Mouse (Mus musculus) urinary bladder, adult 2 months (tissue): ENCODE measurements around the gene Adrm1. TPM values are rescaled to one million over a fixed set of nuclear protein-coding genes. Genes with fewer than 3 reads are reported as not detected.
A peak's percentile ranks its signal among the peaks of the same experiment; 100 is the strongest.
"Not testable (repeated sequence)": the region's sequence is repeated elsewhere in the genome, so short reads cannot be mapped to it uniquely, and the experiment has no call there.

Experiments
- DNase-seq: peaks from one replicate; pipeline ENCODE4 v3.0.0; 2022; ENCODE audit warnings: low spot score
- polyA plus RNA-seq: library from polyadenylated mRNA; depleted of rRNA; stranded (reverse); fragments of >200 nt; gene quantifications from 2 replicates; pipeline ENCODE4 v1.2.3, GENCODE M21; 2012; rRNA removed

The Adrm1 gene
- 84.3 and 84.4 TPM in 2 replicates for polyA plus RNA-seq

DNA sequence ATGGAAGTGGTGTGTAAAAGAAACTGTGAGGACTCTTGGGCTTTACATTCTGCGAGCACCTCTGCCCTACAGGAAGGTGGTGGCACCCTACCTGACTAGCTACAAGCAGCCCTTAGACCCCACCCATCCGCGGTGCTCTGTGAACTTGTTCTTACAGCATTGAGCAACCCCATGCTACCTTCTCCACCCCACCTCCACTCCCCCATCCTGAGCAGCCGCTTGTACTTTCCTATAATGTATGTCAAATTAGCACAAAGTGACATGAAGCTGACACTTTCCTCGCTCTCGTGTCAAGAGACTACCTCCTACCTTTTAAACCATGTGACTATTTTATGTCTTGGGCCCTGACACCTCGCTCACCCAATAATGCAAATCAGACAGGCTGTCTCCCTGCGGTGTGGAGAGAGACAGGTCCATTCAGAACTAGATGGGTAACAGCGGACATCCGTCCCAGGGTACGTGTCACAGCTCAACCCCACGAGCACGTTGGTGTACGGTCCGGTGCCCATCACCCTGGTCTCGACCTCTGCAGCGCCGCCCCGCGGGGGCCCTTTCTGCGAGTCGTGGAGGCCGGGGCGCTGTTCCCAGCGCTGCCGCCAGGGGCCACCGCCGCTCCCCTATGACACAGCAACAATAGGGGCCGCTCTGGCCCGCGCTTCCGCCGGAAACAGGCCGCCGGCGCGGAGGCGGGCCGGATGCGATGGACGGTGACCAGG lies at the start of gene Adrm1:
Adrm1 (plus strand) TSS at position 680 of the 716 bp plus-strand sequence.
- DNase-seq = peak; percentile 98

DNA sequence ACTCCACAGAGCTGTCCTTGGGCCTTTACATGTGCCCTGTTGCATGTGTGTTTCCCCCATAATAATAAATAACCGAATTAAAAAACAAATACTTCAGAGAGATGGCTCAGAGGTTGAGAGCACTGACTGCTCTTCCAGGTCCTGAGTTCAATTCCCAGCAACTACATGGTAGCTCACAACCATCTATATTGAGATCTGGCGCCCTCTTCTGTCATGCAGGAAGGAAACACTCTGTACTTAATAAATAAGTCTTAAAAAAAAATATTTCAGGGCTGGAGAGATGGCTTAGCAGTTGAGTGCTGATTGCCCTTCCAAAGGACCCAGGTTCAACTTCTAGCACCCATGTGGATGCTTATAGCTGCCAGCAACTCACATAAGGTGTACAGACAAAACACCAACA lies 47.1 kb upstream of the Adrm1 start:
- no peak for DNase-seq

DNA sequence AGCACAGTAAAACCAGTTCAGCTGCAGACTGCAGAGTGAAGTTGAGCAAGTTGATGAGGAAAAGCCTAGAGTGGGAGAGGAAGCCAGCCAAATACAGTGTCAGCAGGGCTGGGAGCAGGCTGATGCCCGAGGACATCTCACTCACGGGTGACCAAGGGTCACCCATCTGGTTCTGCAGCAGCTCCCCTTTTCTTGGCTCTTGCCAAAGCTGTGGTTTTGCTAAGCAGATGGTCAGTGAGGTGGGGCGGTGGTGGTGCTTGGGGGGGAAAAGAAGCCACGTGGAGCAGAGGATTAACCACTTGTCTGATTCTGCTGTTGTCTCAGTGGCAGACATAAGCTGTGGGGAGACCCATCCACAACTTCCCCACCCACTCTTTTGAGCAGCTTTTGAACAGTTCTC lies 45.1 kb upstream of the Adrm1 start:
- DNase-seq = no peak

DNA sequence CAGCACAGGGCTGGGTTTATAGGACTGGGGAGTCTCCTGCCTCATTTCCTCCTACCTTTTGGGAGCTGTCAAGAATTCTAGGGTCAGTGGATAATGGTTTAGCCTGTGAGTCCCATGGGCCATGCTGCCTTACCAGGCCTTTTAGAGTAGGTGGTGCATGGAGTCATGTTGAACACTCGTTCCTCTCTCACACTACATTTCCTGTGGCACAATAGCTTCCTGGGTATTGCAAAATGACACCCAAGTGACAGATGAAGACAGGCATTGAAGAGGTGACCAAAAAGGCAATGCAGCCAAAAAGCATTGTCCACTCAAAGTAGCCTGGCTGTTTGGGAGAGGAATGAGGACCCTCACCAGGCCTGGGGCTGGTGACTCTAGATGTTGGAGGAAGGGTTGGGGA lies 43.6 kb upstream of the Adrm1 start:
- no peak for DNase-seq

DNA sequence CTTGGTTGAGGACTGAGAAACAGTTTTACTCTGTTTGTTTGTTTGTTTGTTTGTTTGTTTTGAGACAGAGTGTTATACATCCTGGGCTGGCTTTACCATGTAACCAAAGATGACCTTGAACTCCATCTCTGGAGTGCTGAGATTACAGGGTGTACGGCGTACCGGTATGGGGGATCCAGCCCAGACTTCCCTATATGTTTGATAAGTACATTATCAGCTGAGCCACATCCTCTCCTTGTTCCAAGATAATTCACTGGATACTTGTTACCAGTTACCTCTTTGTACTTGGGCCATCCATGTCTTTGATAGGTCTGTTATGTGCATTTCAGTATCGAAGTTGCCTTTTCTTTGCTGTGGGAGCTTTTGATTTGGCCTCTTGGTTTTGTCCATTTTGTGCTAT lies 38.1 kb upstream of the Adrm1 start:
- DNase-seq = no peak

DNA sequence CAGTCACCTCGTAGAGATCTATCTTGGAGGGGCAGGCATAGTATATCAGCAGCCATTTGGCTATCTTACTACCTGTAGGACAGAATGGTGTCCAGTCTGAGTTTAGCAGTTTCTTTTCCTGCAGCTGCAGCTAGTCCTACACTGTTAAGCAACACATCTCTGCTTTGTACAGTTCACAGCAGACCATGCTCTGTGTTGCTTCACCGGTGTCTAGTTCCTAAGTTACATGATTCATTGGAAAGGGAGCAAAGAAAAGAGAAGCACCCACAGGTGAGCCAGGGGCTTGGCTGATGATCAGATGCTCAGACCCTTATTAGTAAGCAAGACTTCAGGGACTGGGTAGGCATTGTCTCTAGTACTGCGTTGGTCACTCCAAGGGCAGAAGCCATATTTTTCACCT lies 37.4 kb upstream of the Adrm1 start:
- no peak for DNase-seq

DNA sequence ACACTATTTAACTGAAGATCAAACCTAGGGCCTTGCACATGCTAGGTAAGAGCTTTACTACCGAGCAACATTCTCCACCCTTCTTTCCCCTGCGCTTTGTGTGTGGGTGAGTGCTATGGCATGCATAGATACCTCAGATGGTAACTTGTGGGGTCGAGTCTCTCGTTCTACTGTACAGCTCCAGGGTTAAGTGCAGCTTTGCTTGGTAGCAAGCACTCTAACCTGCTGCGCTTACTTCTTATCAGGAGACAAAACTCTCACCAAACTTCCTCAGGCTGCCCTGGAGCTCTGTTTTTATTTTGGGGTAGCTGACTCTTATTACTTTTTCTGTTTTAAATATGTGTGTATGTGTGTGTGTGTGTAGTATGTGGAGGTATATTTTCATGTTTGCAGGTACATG lies 35.9 kb upstream of the Adrm1 start:
- no peak for DNase-seq

DNA sequence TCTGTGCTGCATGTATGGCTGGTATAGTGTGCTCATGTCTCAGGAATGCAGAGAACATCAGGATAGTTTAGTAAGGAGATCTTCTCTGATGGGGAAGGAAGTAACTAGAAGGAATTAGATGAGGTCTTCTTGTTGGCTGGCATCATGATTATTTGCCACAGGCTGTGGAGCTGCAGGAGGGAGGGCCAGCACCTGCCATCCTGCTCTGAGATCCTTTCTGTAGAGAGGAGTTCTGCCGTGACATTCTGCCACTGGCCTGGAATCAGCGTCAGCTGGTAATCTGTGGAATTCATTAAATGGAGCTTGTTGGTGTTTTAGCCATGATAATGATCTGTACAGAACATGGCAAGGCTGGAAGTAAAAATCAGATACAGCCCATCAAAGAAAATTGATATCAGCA lies 25.2 kb upstream of the Adrm1 start:
- DNase-seq = no peak

DNA sequence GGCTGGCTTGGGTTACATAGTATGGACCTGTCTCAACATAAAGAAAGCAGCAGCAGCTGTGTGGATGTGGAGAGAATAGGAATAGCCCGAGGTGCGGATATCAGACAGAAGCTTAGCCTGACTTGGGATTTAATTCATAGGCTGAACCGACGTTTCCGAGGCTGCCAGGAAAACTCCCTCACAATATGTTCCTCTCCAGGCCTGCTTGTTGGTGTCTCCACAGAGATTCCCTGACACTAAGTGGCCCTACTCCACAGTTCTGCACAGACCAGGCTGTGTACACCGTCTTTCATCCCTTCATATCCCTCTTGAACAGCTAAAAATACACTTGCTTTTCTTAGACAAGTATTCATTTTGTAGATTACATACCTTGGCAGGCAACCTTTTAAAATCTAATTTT lies 23.9 kb upstream of the Adrm1 start:
- no peak for DNase-seq

DNA sequence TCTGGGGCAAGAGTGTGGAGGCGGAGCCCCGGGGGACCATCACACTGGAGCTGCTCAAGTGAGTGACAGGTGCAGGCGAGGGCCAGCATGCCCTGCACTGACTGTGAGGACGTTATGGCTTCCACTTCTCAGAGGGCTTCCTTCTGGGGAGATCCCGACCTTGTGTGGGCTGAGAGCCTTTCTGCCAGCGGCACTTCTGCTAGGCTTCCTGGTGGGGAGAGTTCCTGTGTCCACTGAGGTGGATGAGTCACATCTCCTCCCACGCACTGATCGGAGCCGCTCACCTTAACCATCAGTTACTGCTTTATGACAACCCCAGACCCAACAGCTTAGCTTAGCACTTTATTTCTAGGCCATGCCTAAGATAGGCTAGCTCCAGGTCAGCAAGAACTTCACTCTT lies 22.7 kb upstream of the Adrm1 start:
- DNase-seq = no peak

DNA sequence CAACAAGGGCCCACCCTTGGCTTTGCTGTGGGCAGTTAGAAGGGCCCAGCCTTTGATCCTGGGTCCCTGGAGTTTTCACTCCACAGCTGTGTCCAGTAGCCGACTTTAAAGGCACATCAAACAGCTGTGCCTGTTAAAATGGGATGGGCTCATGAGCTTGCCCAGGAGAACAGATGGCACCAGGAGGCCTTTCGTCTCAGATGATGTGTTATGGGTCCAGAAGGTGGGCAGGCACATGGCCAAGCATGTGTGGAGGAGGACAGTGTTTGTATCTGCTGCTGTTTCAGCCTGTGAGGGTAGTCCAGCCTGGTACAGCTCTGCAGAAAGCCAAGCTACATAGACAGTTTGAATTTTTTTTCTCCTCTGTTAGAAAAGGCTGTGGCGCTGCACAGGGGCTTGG lies 16.5 kb upstream of the Adrm1 start:
- DNase-seq = no peak

DNA sequence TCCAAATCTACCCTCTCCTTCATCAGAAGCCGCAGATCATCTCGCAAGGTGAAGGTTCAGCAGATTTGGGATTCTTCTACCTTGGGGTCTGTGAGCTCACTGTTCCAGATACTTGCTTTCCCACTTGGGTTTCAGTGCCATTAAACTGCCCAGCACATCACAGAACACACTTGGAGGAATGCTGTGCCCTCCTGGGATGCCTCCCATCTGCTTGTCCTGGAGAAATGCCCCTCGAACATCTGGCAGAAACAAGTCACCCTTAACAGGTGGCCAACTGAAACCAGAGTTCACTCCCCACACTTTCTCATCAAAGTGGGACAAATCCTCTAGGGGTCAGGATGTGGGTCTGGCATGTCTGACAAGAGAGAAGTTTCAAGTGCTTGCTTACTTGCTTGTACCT lies 12.7 kb upstream of the Adrm1 start:
- no peak for DNase-seq

DNA sequence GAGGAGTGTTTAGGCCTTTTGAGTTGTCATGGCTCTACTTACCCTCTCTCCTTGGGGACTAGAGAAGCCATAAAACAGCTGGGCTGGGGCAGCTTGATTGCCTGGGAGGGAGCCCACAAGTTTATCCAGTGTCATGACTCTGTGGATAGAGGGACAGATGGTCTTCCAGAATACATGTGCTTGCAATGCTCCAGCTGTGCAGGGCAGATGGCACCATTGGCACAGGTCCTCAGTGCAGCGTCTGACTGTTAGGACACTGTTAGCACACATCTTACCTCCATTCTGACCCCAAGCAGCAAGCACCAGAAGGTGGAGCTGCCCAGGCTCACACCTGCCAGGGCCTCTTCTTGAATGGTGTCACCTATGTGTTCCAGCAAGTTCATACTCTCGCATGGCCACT lies 5.4 kb upstream of the Adrm1 start:
- DNase-seq = no peak

DNA sequence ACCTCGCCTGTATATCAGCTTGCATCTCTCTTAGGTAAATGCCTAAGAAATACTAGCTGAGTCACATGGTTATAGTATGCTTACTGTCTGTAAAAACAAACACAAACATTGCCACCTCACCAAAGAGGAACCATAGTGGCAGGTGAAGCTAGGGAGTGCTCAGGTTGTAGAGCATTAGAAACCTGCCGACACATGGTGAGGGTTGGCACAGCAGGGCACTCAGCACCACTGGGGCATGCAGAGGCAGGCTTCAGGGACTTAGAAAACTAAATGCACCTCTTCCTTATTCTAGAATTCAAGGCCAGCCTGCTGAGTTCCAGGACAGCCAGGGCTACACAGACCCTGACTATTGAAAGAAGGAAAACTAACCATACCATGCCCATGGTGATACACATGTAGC lies 4.4 kb upstream of the Adrm1 start:
- no peak for DNase-seq

DNA sequence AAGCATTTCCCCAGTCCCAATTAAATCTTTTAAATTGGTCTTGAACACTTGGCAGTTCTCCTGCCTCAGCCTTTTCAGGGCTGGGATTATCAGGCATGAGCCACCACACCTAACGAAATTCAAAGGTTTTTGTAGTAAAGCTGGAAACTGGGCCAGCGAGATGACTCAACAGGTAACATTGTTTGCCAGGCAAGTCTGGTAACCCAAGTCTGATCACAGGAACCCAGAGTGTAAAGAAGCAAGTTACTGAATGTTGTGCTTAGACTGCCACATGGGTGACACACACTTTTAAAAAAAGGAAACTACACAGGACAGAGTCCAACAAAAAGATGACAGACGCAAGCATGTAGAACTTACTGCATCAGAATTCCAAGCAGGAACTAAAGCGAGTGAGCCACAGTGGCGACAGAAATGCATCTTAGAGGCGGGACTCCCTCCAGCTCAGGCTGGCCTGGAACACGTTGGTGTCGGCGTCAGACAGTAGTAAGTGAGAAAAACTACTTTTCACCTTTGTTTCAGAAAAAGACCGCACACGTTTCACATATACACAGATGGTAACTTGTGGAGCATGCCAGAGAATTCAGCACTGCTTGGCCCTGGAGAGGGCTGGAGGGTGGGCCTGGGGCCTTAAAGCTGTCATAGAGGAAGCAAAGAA lies 1.0 kb upstream of the Adrm1 start:
- DNase-seq = no peak

DNA sequence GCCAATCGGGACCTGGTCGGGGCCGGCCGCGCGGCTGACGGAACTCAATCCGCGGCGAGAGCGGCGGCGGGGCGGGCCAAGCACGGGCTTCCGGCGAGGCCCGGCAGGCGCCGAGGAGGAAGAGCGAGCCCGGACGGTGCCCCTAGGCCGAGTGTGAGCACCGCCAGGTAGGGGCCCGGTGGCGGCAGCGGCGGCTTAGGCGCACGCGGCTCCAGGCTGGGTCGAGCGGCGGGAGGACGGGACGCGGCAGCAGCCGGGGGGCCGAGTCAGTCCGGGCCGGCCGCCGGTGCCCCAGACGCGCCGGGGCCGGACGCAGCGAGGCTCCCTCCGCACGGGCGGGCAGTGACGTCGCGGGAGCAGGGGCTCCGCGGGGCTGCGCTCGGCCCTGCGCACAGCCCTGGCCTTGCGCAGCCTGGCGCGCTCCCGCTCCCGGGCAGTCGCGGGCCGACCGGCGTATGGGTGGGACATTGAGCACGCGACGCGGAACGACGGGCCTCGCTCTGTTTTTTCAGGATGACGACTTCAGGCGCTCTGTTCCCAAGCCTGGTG lies 311 bp downstream of the Adrm1 start:
- no peak for DNase-seq

DNA sequence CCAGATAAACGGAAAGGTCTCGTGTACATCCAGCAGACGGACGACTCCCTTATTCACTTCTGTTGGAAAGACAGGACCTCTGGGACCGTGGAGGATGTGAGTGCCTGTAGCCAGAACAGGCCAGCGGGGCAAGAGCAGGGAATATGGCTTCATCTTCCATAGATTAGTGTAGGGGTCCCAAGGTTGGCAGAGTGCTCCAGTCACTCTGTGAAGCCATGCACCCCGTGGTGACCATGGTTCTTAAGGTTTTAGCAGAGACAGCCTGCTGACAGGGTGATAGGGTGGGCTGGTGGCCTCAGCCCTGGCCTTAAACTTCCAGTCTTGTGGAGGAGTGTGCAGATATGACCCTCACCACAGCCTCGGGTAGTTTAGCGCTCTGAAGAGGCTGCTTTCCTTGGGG lies 867 bp downstream of the Adrm1 start:
- DNase-seq = no peak

DNA sequence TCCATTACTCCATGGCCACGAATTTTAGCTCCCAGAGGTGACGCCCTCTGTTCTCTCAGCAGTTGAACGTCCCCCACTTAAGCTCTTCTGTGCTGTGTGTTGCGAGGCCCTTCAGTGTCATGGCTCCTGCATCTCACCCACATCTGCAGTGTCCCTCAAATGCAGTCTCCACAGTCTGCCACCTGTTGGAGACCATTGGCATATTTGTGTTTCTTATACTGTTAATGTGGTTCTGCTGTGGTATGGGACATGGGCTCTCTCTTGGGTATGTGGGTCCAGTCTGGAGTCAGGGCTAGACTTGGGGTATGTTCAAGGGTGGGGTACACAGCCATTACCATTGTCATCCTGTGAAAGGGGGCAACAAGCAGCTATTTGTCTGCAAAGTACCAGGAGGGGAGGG lies 1.9 kb downstream of the Adrm1 start:
- no peak for DNase-seq

DNA sequence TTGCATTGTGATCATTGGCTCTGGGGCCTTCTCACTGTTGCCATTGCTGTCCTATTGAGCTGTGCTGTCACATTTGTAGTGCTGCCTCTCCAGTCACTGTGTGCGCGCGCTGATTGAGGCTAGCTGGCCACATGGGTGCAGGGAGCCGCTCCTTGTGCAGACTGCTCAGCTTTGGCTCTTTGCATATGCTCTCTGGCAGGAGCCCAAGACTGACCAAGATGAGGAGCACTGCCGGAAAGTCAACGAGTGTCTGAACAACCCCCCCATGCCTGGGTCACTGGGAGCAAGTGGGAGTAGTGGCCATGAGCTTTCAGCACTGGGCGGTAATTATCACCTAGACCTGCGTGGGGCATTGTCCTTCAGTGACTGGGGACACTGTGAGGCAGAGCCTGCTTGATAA lies 2.4 kb downstream of the Adrm1 start:
- not testable (repeated sequence) for DNase-seq

DNA sequence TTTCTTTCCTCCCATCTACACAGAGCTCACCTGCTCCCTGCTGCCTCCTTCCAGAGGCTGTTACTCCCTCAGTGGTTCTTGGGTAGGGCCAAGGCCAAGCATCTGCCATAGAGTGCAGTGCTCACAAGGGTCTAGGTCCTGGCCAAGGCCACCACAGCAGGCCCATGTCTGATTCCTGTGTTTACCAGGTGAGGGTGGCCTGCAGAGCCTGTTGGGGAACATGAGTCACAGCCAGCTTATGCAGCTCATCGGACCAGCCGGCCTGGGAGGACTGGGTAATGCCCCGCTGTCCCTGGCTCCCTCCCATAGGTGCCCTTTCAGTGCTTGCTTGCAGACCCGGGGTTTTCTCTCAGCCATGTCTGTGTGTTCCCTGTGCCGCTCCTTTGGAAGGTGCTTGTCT lies 2.8 kb downstream of the Adrm1 start:
- DNase-seq = no peak

DNA sequence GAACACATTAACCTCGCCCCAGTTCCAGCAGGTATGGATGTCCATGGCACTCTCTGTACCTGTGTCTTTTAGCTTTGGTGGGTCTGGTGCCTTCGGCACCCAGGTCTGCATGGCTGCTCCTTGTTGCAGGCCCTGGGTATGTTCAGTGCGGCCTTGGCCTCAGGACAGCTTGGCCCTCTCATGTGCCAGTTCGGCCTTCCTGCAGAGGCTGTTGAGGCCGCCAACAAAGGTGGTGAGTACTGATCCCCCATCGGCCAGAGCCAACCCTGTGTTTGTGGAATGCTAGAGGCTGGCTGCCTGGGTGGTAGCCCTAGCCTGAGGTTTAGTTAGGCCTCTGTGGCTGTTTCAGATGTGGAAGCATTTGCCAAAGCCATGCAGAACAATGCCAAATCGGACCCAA lies 4.4 kb downstream of the Adrm1 start:
- no peak for DNase-seq

DNA sequence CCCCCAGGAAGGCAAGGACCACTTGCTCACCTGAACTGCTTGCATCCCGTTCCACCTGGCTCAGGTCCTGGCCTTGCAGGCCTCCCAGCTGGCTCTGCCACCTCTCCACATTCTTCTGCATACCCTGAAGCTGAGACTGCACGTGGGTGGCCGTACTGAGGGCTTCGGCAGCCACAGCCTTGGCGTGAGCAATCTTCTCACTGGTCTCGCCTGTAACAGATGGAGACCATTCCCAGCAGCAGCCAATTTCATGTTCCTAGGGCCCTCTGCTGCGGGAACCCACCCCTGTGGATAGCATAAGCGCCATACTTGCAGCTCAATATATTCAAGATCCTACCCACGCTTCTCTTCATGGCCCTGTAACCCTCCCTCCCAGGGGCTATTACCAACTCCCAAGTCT lies 10.3 kb downstream of the Adrm1 start:
- DNase-seq = no peak

DNA sequence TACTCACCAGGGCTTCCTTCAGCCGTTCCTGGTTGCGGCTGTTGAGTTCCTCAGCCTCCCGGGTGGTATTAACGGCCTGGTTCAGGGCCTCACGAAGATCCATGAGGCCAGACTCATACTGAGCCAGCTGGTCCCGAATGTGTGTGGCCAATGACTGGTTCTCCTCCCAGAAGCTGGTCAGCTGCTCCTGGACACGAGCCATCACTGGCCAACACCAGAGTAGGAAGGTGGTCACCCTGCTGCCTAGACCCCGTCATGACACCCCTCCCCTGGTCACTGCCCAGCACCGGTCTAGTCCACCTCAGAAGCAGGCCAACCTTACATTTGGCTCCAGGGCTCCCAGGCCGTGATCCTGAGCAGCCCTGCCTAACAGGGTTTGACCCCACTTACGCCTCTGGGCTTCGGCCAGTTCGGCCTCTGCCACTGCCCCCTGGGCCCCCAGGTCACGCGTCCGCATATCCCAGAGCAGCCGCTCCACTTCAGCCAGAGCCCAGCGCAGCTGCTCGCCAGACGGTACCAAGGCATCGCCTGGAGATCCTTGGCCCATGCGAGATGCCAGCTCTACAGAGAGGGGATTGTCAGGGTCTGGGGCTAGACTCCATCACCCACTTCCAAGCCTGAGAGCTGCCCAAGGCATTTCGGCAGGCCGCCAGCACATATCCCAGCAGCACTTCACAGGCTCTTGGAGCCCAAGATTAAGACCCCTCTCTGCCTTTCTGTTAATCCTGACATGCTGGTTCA lies 12.9 kb downstream of the Adrm1 start:
- DNase-seq = no peak
